Mouse (Mus musculus) liver, embryonic 14.5 days (tissue): Measurements from ENCODE around the gene Efl1. TPM values are rescaled to one million over a fixed set of nuclear protein-coding genes. Genes with fewer than 3 reads are reported as not detected.

Source experiments
- ATAC-seq: fragments of 200-750 bp; cut with Nextera tagmentation; 2 replicates; pipeline ENCODE4 v1.8.0; 2017; ENCODE audit warnings: moderate number of reproducible peaks, mild to moderate bottlenecking, moderate library complexity; ENCODE audit not compliant: insufficient read depth
- DNase-seq, 3 experiments: peaks; one replicate each; pipeline ENCODE4 v3.0.0-alpha.2; 2012 to 2013; ENCODE audit warnings: low read depth in 3 of 3, low spot score in 3 of 3
- H3K27ac ChIP-seq: fragments of 300-500 bp; sonication (generic); 2 replicates; pipeline ENCODE4 v1.5.1; 2014; ENCODE audit warnings: moderate library complexity, mild to moderate bottlenecking, control low read depth, inconsistent platforms
- H3K27me3 ChIP-seq: fragments of 300-500 bp; sonication (generic); 2 replicates; pipeline ENCODE4 v1.6.1; 2014; ENCODE audit warnings: mild to moderate bottlenecking, low read length, moderate library complexity; ENCODE audit not compliant: control insufficient read depth, insufficient read depth
- H3K36me3 ChIP-seq: fragments of 300-500 bp; sonication (generic); replicated peaks from 2 replicates; pipeline ENCODE4 v1.6.1; 2014; ENCODE audit warnings: low read depth; ENCODE audit not compliant: control insufficient read depth, insufficient read depth
- H3K4me1 ChIP-seq, 2 experiments: fragments of 200-500 bp in 1 of 2; fragments of 300-500 bp in 1 of 2; sonication (generic) in 1 of 2; replicated peaks; 2 replicates each; pipeline ENCODE4 v1.6.1; 2012 to 2014; ENCODE audit warnings: antibody characterized with exemption in 1 of 2, inconsistent platforms in 1 of 2, low read length in 1 of 2; ENCODE audit not compliant: control insufficient read depth in 2 of 2, insufficient read depth in 2 of 2
- H3K4me2 ChIP-seq: fragments of 300-500 bp; sonication (generic); 2 replicates; pipeline ENCODE4 v1.6.1; 2014; ENCODE audit warnings: low read depth, mild to moderate bottlenecking, control low read depth, moderate library complexity
- H3K4me3 ChIP-seq, 2 experiments: fragments of 200-500 bp in 1 of 2; fragments of 300-500 bp in 1 of 2; sonication (generic) in 1 of 2; 2 replicates each; pipeline ENCODE4 v1.5.1; 2012 to 2014; ENCODE audit warnings: low read depth in 2 of 2, low read length in 2 of 2, mild to moderate bottlenecking in 2 of 2, control low read depth in 1 of 2, inconsistent platforms in 1 of 2, moderate library complexity in 1 of 2; ENCODE audit not compliant: insufficient read depth in 1 of 2
- H3K9ac ChIP-seq: fragments of 300-500 bp; sonication (generic); replicated peaks from 2 replicates; pipeline ENCODE4 v1.6.1; 2014; ENCODE audit warnings: mild to moderate bottlenecking, control low read depth, moderate library complexity
- H3K9me3 ChIP-seq: fragments of 300-500 bp; sonication (generic); 2 replicates; pipeline ENCODE4 v1.6.1; 2016; ENCODE audit warnings: low read length, mixed read lengths; ENCODE audit not compliant: control insufficient read depth
- CTCF ChIP-seq: IDR thresholded peaks from 2 replicates; pipeline ENCODE4 v1.5.1; 2016; ENCODE audit warnings: antibody characterized with exemption, low read depth, control low read depth
- EP300 ChIP-seq: IDR thresholded peaks from 2 replicates; pipeline ENCODE4 v1.6.1; 2016; ENCODE audit warnings: antibody characterized with exemption, low read depth
- WGBS: fragments of 180-500 bp; shearing (Covaris S2); extraction: QIAGEN DNeasy Blood & Tissue Kit; methylation state at CpG from one replicate; pipeline ENCODE4 v1.1.7; 2014; ENCODE audit not compliant: insufficient replicate concordance; 5-methylcytosine and 5-hydroxymethylcytosine counted together
- polyA plus RNA-seq, 2 experiments: library from polyadenylated mRNA; depleted of rRNA in 1 of 2; stranded (reverse) in 1 of 2; unstranded in 1 of 2; fragments of >200 nt; fragmentation: Nextera tagmentation in 1 of 2; extraction: Ambion mirVana in 1 of 2; gene quantifications; 2 replicates each; pipeline versions ENCODE4 v1.2.1 to v1.2.3; 2012 to 2014

Gene Efl1
- polyA plus RNA-seq (2012; rRNA removed) (1.9 and 3.2 TPM in 2 replicates), polyA plus RNA-seq (2014; fragmentation: Nextera tagmentation; extraction: Ambion mirVana) (8.0 and 10.3 TPM in 2 replicates)

- TF ChIP-seq EP300 (no peak), CTCF (peak; percentile 24; the same call in 1 of the 2 replicates)
- no peak within 1 kb of the TSS for H3K27ac ChIP-seq
- no peaks in the 10 kb centered on the region; the same call in 1 of the 2 replicates for H3K36me3 ChIP-seq
- DNase-seq (peak; percentile 86 to 91 (median 87)), ATAC-seq (peak; percentile 95)
- under 1% methylated on average over 46 of the region's 46 CpGs for WGBS
- H3K4me1 ChIP-seq: peaks cover 0 to 5% of the 10 kb centered on the region in 2 experiments; a peak in 2 of 4 replicates
- H3K9me3 ChIP-seq: no peaks in the 10 kb centered on the region
- peak within 1 kb of the TSS; percentile 69 for H3K9ac ChIP-seq
- peak within 1 kb of the TSS; percentile 77 for H3K4me2 ChIP-seq
- peak within 1 kb of the TSS; percentile 75 to 91 for H3K4me3 ChIP-seq
- no peaks in the 10 kb centered on the region for H3K27me3 ChIP-seq
Measured at GRCm38 (mm10) chr7:82648353-82649080, at the start of gene Efl1, which contains the start of gene Saxo2. TSS of gene Efl1 (plus strand) at chr7:82648614. TSS of gene Saxo2 (minus strand) at chr7:82648528.

- TF ChIP-seq EP300: no peak
- no peak for TF ChIP-seq CTCF
- no peak overlapping the region for H3K27ac ChIP-seq
Measured at GRCm38 (mm10) chr7:82602008-82602407, 46.4 kb upstream of the Efl1 start.

GRCm38 (mm10) chr7:82605425-82605824, 43.0 kb upstream of the Efl1 start:
- no peak for ATAC-seq

More at GRCm38 (mm10) chr7:82602008-82602407, 46.4 kb upstream of the Efl1 start:
- H3K9me3 ChIP-seq: no peaks in the 10 kb centered on the region
- no peak overlapping the region for H3K4me2 ChIP-seq
- DNase-seq (no peak), ATAC-seq (no peak)
- H3K9ac ChIP-seq: no peak overlapping the region
- H3K4me1 ChIP-seq: no peaks in the 10 kb centered on the region
- H3K4me3 ChIP-seq: no peak overlapping the region
- H3K27me3 ChIP-seq: no peaks in the 10 kb centered on the region
- no peaks in the 10 kb centered on the region for H3K36me3 ChIP-seq
- WGBS: 7% methylated on average over 4 of the region's 4 CpGs

GRCm38 (mm10) chr7:82609629-82610028, 38.8 kb upstream of the Efl1 start:
- DNase-seq: no peak
- no peak overlapping the region for H3K9ac ChIP-seq
- WGBS: 45% methylated on average over 3 of the region's 3 CpGs

More at GRCm38 (mm10) chr7:82605425-82605824, 43.0 kb upstream of the Efl1 start:
- no peak for TF ChIP-seq EP300
- no peak for TF ChIP-seq CTCF
- Histone ChIP-seq H3K4me3 (no peak overlapping the region), H3K27me3 (no peaks in the 10 kb centered on the region), H3K9ac (no peak overlapping the region), H3K9me3 (no peaks in the 10 kb centered on the region), H3K4me2 (no peak overlapping the region), H3K27ac (no peak overlapping the region), H3K36me3 (no peaks in the 10 kb centered on the region), H3K4me1 (no peaks in the 10 kb centered on the region)
- 64% methylated on average over 6 of the region's 6 CpGs for WGBS
- no peak for DNase-seq

GRCm38 (mm10) chr7:82625342-82625741, 23.1 kb upstream of the Efl1 start:
- H3K9ac ChIP-seq: no peak overlapping the region
- no peaks in the 10 kb centered on the region for H3K36me3 ChIP-seq
- 7% methylated on average over 7 of the region's 7 CpGs for WGBS

More at GRCm38 (mm10) chr7:82609629-82610028, 38.8 kb upstream of the Efl1 start:
- Histone ChIP-seq H3K4me2 (no peak overlapping the region), H3K9me3 (no peaks in the 10 kb centered on the region), H3K27ac (no peak overlapping the region), H3K36me3 (no peaks in the 10 kb centered on the region), H3K4me3 (no peak overlapping the region), H3K4me1 (no peaks in the 10 kb centered on the region), H3K27me3 (no peaks in the 10 kb centered on the region)
- ATAC-seq: no peak
- TF ChIP-seq CTCF: no peak; the same call in 1 of the 2 replicates
- TF ChIP-seq EP300: no peak

More at GRCm38 (mm10) chr7:82625342-82625741, 23.1 kb upstream of the Efl1 start:
- TF ChIP-seq CTCF (no peak), EP300 (no peak)
- DNase-seq (peak in 1 of 3 experiments; percentile 9), ATAC-seq (no peak)
- Histone ChIP-seq H3K4me3 (no peak overlapping the region), H3K27ac (no peak overlapping the region), H3K27me3 (no peaks in the 10 kb centered on the region), H3K4me2 (no peak overlapping the region), H3K4me1 (no peaks in the 10 kb centered on the region), H3K9me3 (no peaks in the 10 kb centered on the region)
